Mouse (Mus musculus): ENCODE data around the gene Nme4. TPM values are rescaled to one million over a fixed set of nuclear protein-coding genes. Genes with fewer than 3 reads are reported as not detected.
A peak's percentile ranks its signal among the peaks of the same experiment; 100 is the strongest.

Gene Nme4
- 30.9 and 32.5 TPM in 2 replicates for polyA plus RNA-seq (2015; fragmentation: Nextera tagmentation; extraction: Ambion mirVana)

DNA sequence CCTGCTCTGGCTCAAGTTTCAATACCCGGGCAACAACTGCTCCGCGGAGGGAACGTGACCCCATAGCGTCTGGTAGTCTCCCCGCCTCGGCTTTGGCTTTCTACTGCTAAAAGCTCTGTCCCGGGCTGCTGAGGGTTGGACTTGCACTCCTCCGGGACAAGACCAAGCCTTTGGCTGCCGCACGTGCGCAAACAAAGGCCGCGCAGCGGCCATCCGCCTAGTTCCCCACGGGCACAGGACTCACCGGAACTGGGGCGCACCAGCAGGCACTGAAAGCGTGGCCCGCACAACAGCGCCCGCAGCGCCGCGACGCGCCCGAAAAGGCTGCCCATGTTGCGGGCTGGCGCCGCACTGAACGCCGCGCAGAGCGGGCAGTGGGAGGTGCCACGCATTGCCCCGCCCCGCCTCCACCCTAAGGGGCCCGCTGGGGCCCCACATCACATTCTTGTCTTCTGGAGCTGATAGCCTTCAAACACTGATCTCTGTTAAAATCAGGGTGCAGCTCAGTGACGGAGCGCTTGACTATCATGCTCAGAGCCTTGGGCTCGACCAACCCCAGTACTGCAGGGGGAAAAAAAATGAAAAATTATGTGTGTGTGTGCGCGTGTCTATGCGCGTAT lies at the start of gene Nme4:
Gene Nme4 (minus strand): TSS at position 482 of the 620 bp plus-strand sequence.
- Histone ChIP-seq H3K9ac (ENCODE audit: low read length) (peak within 1 kb of the TSS; percentile 76), H3K27ac (replicated peaks) (peak within 1 kb of the TSS; percentile 65; the same call in 1 of the 2 replicates), H3K4me2 (replicated peaks; ENCODE audit: low read depth) (peak within 1 kb of the TSS; percentile 93), H3K27me3 (ENCODE audit: control insufficient read depth, insufficient read depth, low read length) (no peaks in the 10 kb centered on the region), H3K4me1 (replicated peaks; ENCODE audit: control insufficient read depth, insufficient read depth) (peaks cover 3% of the 10 kb centered on the region; the same call in 1 of the 2 replicates), H3K4me3 (ENCODE audit: low read depth, low read length) (peak within 1 kb of the TSS; percentile 65), H3K36me3 (ENCODE audit: control insufficient read depth, insufficient read depth, low read length) (no peaks in the 10 kb centered on the region), H3K9me3 (ENCODE audit: control insufficient read depth, low read length) (no peaks in the 10 kb centered on the region)
- ATAC-seq (ENCODE audit: low FRiP score, low TSS enrichment) (peak; percentile 58), DNase-seq (ENCODE audit: low spot score) (peak; percentile 75)
- under 1% methylated on average over 46 of the region's 47 CpGs for WGBS
- TF ChIP-seq CTCF (IDR thresholded peaks at IDR 0.05; ENCODE audit: low read depth) (no peak), EP300 (optimal IDR thresholded peaks at IDR 0.05) (no peak)

GRCm38 (mm10) chr17:26143386-26143785 lies 48.0 kb upstream of the Nme4 start:
- Histone ChIP-seq H3K36me3 (ENCODE audit: control insufficient read depth, insufficient read depth, low read length) (peaks cover 2% of the 10 kb centered on the region; the same call in 1 of the 2 replicates), H3K4me1 (replicated peaks; ENCODE audit: control insufficient read depth, insufficient read depth) (no peaks in the 10 kb centered on the region), H3K4me2 (replicated peaks; ENCODE audit: low read depth) (no peak overlapping the region), H3K9me3 (ENCODE audit: control insufficient read depth, low read length) (no peaks in the 10 kb centered on the region), H3K9ac (ENCODE audit: low read length) (no peak overlapping the region), H3K27me3 (ENCODE audit: control insufficient read depth, insufficient read depth, low read length) (no peaks in the 10 kb centered on the region), H3K4me3 (ENCODE audit: low read depth, low read length) (no peak overlapping the region), H3K27ac (replicated peaks) (no peak overlapping the region)
- TF ChIP-seq EP300 (optimal IDR thresholded peaks at IDR 0.05) (no peak), CTCF (IDR thresholded peaks at IDR 0.05; ENCODE audit: low read depth) (no peak)
- 95% methylated on average over 5 of the region's 5 CpGs for WGBS
- no peak for ATAC-seq (ENCODE audit: low FRiP score, low TSS enrichment)
- no peak for DNase-seq (ENCODE audit: low spot score)

GRCm38 (mm10) chr17:26142796-26143195 lies 47.4 kb upstream of the Nme4 start:
- Histone ChIP-seq H3K27ac (replicated peaks) (no peak overlapping the region), H3K4me3 (ENCODE audit: low read depth, low read length) (no peak overlapping the region), H3K4me1 (replicated peaks; ENCODE audit: control insufficient read depth, insufficient read depth) (no peaks in the 10 kb centered on the region), H3K9ac (ENCODE audit: low read length) (no peak overlapping the region), H3K27me3 (ENCODE audit: control insufficient read depth, insufficient read depth, low read length) (no peaks in the 10 kb centered on the region), H3K36me3 (ENCODE audit: control insufficient read depth, insufficient read depth, low read length) (peaks cover 2% of the 10 kb centered on the region; the same call in 1 of the 2 replicates), H3K9me3 (ENCODE audit: control insufficient read depth, low read length) (no peaks in the 10 kb centered on the region), H3K4me2 (replicated peaks; ENCODE audit: low read depth) (no peak overlapping the region)
- DNase-seq (ENCODE audit: low spot score) (no peak), ATAC-seq (ENCODE audit: low FRiP score, low TSS enrichment) (no peak)
- TF ChIP-seq CTCF (IDR thresholded peaks at IDR 0.05; ENCODE audit: low read depth) = no peak
- no peak for TF ChIP-seq EP300 (optimal IDR thresholded peaks at IDR 0.05)
- 70% methylated on average over 4 of the region's 4 CpGs for WGBS

DNA sequence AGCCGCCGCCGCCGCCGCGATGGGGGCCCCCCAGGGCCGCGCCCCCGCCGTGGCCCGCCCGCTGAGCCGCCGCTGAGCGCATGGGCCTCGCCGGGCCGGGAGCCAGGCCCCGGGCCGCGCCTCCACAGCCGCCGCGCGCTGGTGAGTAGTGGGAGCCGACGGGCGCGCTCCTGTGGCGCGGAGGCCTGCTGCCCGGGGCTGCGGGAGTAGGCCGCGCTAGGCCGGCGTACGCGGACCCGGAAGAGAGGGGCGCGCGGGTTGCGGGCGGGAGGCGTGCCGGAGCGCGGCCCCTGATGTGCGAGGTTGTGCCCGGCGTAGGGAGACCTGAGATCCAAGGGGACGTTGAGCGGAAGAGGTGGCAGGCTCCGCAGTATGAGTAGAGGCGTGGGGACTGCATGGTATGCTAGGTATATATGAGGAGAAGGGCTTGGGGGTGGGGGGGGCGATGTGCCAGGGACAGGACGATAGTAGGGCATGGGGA lies 43.5 kb upstream of the Nme4 start:
- TF ChIP-seq EP300 (optimal IDR thresholded peaks at IDR 0.05) = no peak
- no peak for TF ChIP-seq CTCF (IDR thresholded peaks at IDR 0.05; ENCODE audit: low read depth)
- H3K9me3 ChIP-seq (ENCODE audit: control insufficient read depth, low read length) = no peaks in the 10 kb centered on the region
- no peaks in the 10 kb centered on the region for H3K27me3 ChIP-seq (ENCODE audit: control insufficient read depth, insufficient read depth, low read length)
- ATAC-seq (ENCODE audit: low FRiP score, low TSS enrichment) = peak; percentile 66
- peak overlapping the region; percentile 98 for H3K9ac ChIP-seq (ENCODE audit: low read length)
- WGBS = under 1% methylated on average over 51 of the region's 58 CpGs
- DNase-seq (ENCODE audit: low spot score) = peak; percentile 70
- peak overlapping the region; percentile 97 for H3K27ac ChIP-seq (replicated peaks)
- H3K4me3 ChIP-seq (ENCODE audit: low read depth, low read length) = peak overlapping the region; percentile 71
- H3K4me1 ChIP-seq (replicated peaks; ENCODE audit: control insufficient read depth, insufficient read depth) = no peaks in the 10 kb centered on the region
- peak overlapping the region; percentile 64 for H3K4me2 ChIP-seq (replicated peaks; ENCODE audit: low read depth)
- H3K36me3 ChIP-seq (ENCODE audit: control insufficient read depth, insufficient read depth, low read length) = peaks cover 2% of the 10 kb centered on the region; the same call in 1 of the 2 replicates

DNA sequence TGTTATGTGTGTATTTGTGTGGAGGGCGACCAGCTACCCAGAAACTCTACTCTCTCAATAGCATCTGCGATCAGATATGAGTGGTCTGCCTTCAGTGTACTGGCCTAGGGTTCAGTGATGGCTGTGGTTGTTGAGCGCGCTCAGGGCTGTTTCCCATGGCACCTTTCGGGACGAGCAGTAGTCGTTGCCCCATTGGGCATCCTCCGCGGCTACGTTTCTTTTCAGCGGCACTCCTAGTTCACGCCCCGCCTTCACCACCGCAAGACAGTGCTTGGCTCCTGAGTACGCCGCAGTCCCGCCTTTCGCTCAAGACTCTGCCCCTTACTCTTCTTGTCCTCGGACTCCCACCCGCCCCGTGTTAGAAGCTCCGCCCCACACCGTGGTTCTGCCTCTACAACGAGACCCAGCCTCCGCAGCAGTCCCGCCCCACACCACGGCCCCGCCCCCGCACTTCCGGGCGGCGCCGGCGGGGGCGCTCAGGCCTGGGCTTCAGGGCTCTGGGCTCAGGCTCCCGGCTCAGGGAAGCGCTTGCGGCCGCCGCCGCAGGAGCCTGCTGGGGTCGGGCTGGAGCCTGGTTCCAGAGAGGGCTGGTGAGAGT lies 42.9 kb upstream of the Nme4 start, which contains the start of gene Axin1:
Gene Axin1 (plus strand): TSS at position 450 of the 598 bp plus-strand sequence.
- 1% methylated on average over 40 of the region's 42 CpGs for WGBS
- peak; percentile 96 for ATAC-seq (ENCODE audit: low FRiP score, low TSS enrichment)
- peak within 1 kb of the TSS; percentile 97 for H3K27ac ChIP-seq (replicated peaks)
- H3K9me3 ChIP-seq (ENCODE audit: control insufficient read depth, low read length) = no peaks in the 10 kb centered on the region
- H3K4me3 ChIP-seq (ENCODE audit: low read depth, low read length) = peak within 1 kb of the TSS; percentile 71
- H3K9ac ChIP-seq (ENCODE audit: low read length) = peak within 1 kb of the TSS; percentile 98
- peak within 1 kb of the TSS; percentile 64 for H3K4me2 ChIP-seq (replicated peaks; ENCODE audit: low read depth)
- H3K4me1 ChIP-seq (replicated peaks; ENCODE audit: control insufficient read depth, insufficient read depth) = no peaks in the 10 kb centered on the region
- H3K27me3 ChIP-seq (ENCODE audit: control insufficient read depth, insufficient read depth, low read length) = no peaks in the 10 kb centered on the region
- TF ChIP-seq CTCF (IDR thresholded peaks at IDR 0.05; ENCODE audit: low read depth) (peak; percentile 68), EP300 (optimal IDR thresholded peaks at IDR 0.05) (no peak)
- peaks cover 1% of the 10 kb centered on the region; the same call in 1 of the 2 replicates for H3K36me3 ChIP-seq (ENCODE audit: control insufficient read depth, insufficient read depth, low read length)
- peak; percentile 97 for DNase-seq (ENCODE audit: low spot score)

GRCm38 (mm10) chr17:26137751-26138130 lies 42.3 kb upstream of the Nme4 start:
- no peaks in the 10 kb centered on the region for H3K36me3 ChIP-seq (ENCODE audit: control insufficient read depth, insufficient read depth, low read length)
- no peaks in the 10 kb centered on the region for H3K27me3 ChIP-seq (ENCODE audit: control insufficient read depth, insufficient read depth, low read length)

More at GRCm38 (mm10) chr17:26137751-26138130, 42.3 kb upstream of the Nme4 start:
- WGBS = 78% methylated on average over 2 of the region's 2 CpGs
- ATAC-seq (ENCODE audit: low FRiP score, low TSS enrichment) (no peak), DNase-seq (ENCODE audit: low spot score) (no peak)
- Histone ChIP-seq H3K27ac (replicated peaks) (peak overlapping the region; percentile 97), H3K9me3 (ENCODE audit: control insufficient read depth, low read length) (no peaks in the 10 kb centered on the region), H3K4me2 (replicated peaks; ENCODE audit: low read depth) (peak overlapping the region; percentile 64), H3K9ac (ENCODE audit: low read length) (no peak overlapping the region), H3K4me1 (replicated peaks; ENCODE audit: control insufficient read depth, insufficient read depth) (no peaks in the 10 kb centered on the region), H3K4me3 (ENCODE audit: low read depth, low read length) (peak overlapping the region; percentile 71; the same call in 1 of the 2 replicates)
- TF ChIP-seq EP300 (optimal IDR thresholded peaks at IDR 0.05) (no peak), CTCF (IDR thresholded peaks at IDR 0.05; ENCODE audit: low read depth) (no peak)
